Mouse (Mus musculus) small intestine, adult 2 months (tissue): ENCODE measurements around the gene Pmf1.
"Not testable (repeated sequence)": the region's sequence is repeated elsewhere in the genome, so short reads cannot be mapped to it uniquely, and the experiment has no call there.

ENCODE experiments used
- CTCF ChIP-seq: fragments of 200-500 bp; IDR thresholded peaks from 2 replicates; pipeline ENCODE4 v1.5.1; 2012; ENCODE audit warnings: low read depth, mild to moderate bottlenecking, control low read depth, inconsistent platforms, low read length, moderate library complexity, mixed read lengths; ENCODE audit not compliant: insufficient replicate concordance, insufficient read length; ENCODE audit errors: extremely low read depth
- POLR2A ChIP-seq: fragments of 200-500 bp; IDR thresholded peaks from 2 replicates; pipeline ENCODE4 v1.6.1; 2012; ENCODE audit warnings: low read depth, mild to moderate bottlenecking, control low read depth, inconsistent platforms, low read length, moderate library complexity

- not testable (repeated sequence) for TF ChIP-seq CTCF, POLR2A
Observed at GRCm38 (mm10) chr3:88378599-88378998, 31.5 kb downstream of the Pmf1 start, which contains the start of gene Bglap2.
